Mouse (Mus musculus) CH12.LX (cell line): ENCODE results near the gene Sema7a. TPM values are rescaled to one million over a fixed set of nuclear protein-coding genes. Genes with fewer than 3 reads are reported as not detected.

ENCODE experiments used
- DNase-seq: peaks from one replicate; pipeline ENCODE4 v3.0.0-alpha.2; 2013; ENCODE audit errors: extremely low read depth
- H3K27ac ChIP-seq: 2 replicates; pipeline ENCODE4 v1.5.1; 2012; ENCODE audit warnings: low read depth, mild to moderate bottlenecking, control low read depth, moderate library complexity; ENCODE audit not compliant: insufficient read depth
- H3K27me3 ChIP-seq: replicated peaks from 2 replicates; pipeline ENCODE3; 2012; ENCODE audit warnings: inconsistent platforms
- H3K36me3 ChIP-seq, 2 experiments: replicated peaks in 1 of 2; 2 replicates each; pipeline versions ENCODE3 to v1.6.1; 2012; ENCODE audit warnings: inconsistent platforms in 1 of 2, low read length in 1 of 2, mild to moderate bottlenecking in 1 of 2, mixed read lengths in 1 of 2, moderate library complexity in 1 of 2; ENCODE audit not compliant: control insufficient read depth in 1 of 2, insufficient read depth in 1 of 2
- H3K4me1 ChIP-seq, 2 experiments: 2 replicates each; pipeline ENCODE4 v1.6.1; 2012; ENCODE audit warnings: inconsistent platforms in 1 of 2, moderate library complexity in 1 of 2; ENCODE audit not compliant: insufficient read depth in 2 of 2, control insufficient read depth in 1 of 2
- H3K4me2 ChIP-seq: 2 replicates; pipeline ENCODE4 v1.6.1; 2012; ENCODE audit warnings: low read depth, mild to moderate bottlenecking, control low read depth; ENCODE audit not compliant: poor library complexity, insufficient read depth, severe bottlenecking
- H3K4me3 ChIP-seq, 3 experiments: fragments of 150-350 bp in 1 of 3; sonication (generic) in 1 of 3; replicated peaks in 1 of 3; 2 replicates each; pipeline versions ENCODE3 to v1.5.1; 2011 to 2012; ENCODE audit warnings: low read depth in 2 of 3, low read length in 2 of 3, mild to moderate bottlenecking in 2 of 3, moderate library complexity in 2 of 3, control low read depth in 1 of 3, improper control_type of control experiment in 1 of 3, inconsistent platforms in 1 of 3, mixed read lengths in 1 of 3; ENCODE audit not compliant: poor library complexity in 1 of 3
- H3K79me2 ChIP-seq: replicated peaks from 2 replicates; pipeline ENCODE4 v1.6.1; 2012; ENCODE audit warnings: mild to moderate bottlenecking, moderate library complexity; ENCODE audit not compliant: control insufficient read depth, poor library complexity, insufficient read depth, severe bottlenecking; ENCODE audit errors: extremely low read depth
- H3K9ac ChIP-seq: 2 replicates; pipeline ENCODE4 v1.6.1; 2012; ENCODE audit warnings: low read depth, mild to moderate bottlenecking, control low read depth, moderate library complexity; ENCODE audit not compliant: insufficient read depth
- H3K9me3 ChIP-seq: replicated peaks from 2 replicates; pipeline ENCODE3; 2012; ENCODE audit warnings: low read length, inconsistent platforms, mixed read lengths
- CTCF ChIP-seq, 2 experiments: IDR thresholded peaks in 1 of 2; conservative IDR thresholded peaks in 1 of 2; 2 replicates each; pipeline ENCODE4 v1.5.1; 2011 to 2012; ENCODE audit warnings: low read depth in 2 of 2, low read length in 2 of 2, improper control_type of control experiment in 1 of 2, inconsistent platforms in 1 of 2, mild to moderate bottlenecking in 1 of 2, moderate library complexity in 1 of 2
- ELF1 ChIP-seq: IDR thresholded peaks from 2 replicates; pipeline ENCODE4 v1.6.1; 2014; ENCODE audit warnings: low read depth, mild to moderate bottlenecking, inconsistent platforms, low read length, improper control_type of control experiment
- ETS1 ChIP-seq: conservative IDR thresholded peaks from 2 replicates; pipeline ENCODE4 v1.6.1; 2012; ENCODE audit warnings: low read depth, mild to moderate bottlenecking, inconsistent platforms, low read length, improper control_type of control experiment, moderate library complexity
- HCFC1 ChIP-seq: IDR thresholded peaks from 2 replicates; pipeline ENCODE4 v1.6.1; 2012; ENCODE audit warnings: low read depth, mild to moderate bottlenecking, inconsistent platforms, low read length, improper control_type of control experiment
- IRF4 ChIP-seq: IDR thresholded peaks from 2 replicates; pipeline ENCODE4 v1.6.1; 2014; ENCODE audit warnings: low read depth, mild to moderate bottlenecking, inconsistent platforms, low read length, improper control_type of control experiment
- JUN ChIP-seq: IDR thresholded peaks from 2 replicates; pipeline ENCODE4 v1.6.1; 2011; ENCODE audit warnings: low read depth, mild to moderate bottlenecking, low read length, improper control_type of control experiment, moderate library complexity; ENCODE audit not compliant: insufficient read depth
- MAFK ChIP-seq: IDR thresholded peaks from 2 replicates; pipeline ENCODE4 v1.6.1; 2011; ENCODE audit warnings: low read length, improper control_type of control experiment; ENCODE audit not compliant: insufficient replicate concordance
- MEF2A ChIP-seq: IDR thresholded peaks from 2 replicates; pipeline ENCODE4 v1.6.1; 2014; ENCODE audit warnings: low read depth, mild to moderate bottlenecking, inconsistent platforms, low read length, improper control_type of control experiment, borderline replicate concordance
- MXI1 ChIP-seq: IDR thresholded peaks from 2 replicates; pipeline ENCODE4 v1.6.1; 2011; ENCODE audit warnings: mild to moderate bottlenecking, low read depth, low read length, improper control_type of control experiment
- NELFE ChIP-seq: IDR thresholded peaks from 2 replicates; pipeline ENCODE4 v1.6.1; 2011; ENCODE audit warnings: low read depth, low read length, improper control_type of control experiment
- NRF1 ChIP-seq: IDR thresholded peaks from 2 replicates; pipeline ENCODE4 v1.6.1; 2014; ENCODE audit warnings: low read depth, mild to moderate bottlenecking, inconsistent platforms, low read length, improper control_type of control experiment, moderate library complexity
- POLR2A ChIP-seq: IDR thresholded peaks from 2 replicates; pipeline ENCODE4 v1.6.1; 2011; ENCODE audit warnings: low read depth, mild to moderate bottlenecking, improper control_type of control experiment, low read length
- POLR2AphosphoS2 ChIP-seq: IDR thresholded peaks from 2 replicates; pipeline ENCODE4 v1.6.1; 2011; ENCODE audit warnings: low read depth, low read length, improper control_type of control experiment
- SIN3A ChIP-seq: IDR thresholded peaks from 2 replicates; pipeline ENCODE4 v1.6.1; 2012; ENCODE audit warnings: low read length, improper control_type of control experiment, inconsistent platforms
- UBTF ChIP-seq: IDR thresholded peaks from 2 replicates; pipeline ENCODE4 v1.6.1; 2012; ENCODE audit warnings: low read depth, mild to moderate bottlenecking, inconsistent platforms, low read length, improper control_type of control experiment, moderate library complexity
- USF1 ChIP-seq: IDR thresholded peaks from 2 replicates; pipeline ENCODE4 v1.6.1; 2014; ENCODE audit warnings: low read depth, mild to moderate bottlenecking, inconsistent platforms, low read length, improper control_type of control experiment
- ZKSCAN1 ChIP-seq: IDR thresholded peaks from 2 replicates; pipeline ENCODE4 v1.6.1; 2012; ENCODE audit warnings: low read depth, inconsistent platforms, low read length, improper control_type of control experiment, borderline replicate concordance
- ZMIZ1 ChIP-seq: IDR thresholded peaks from 2 replicates; pipeline ENCODE4 v1.6.1; 2012; ENCODE audit warnings: low read depth, mild to moderate bottlenecking, inconsistent platforms, low read length, improper control_type of control experiment
- dilution Hi-C: fragments of 300-500 bp; cut with MboI; formaldehyde crosslinking; loops from 2 replicates; pipeline ENCODE4 v1.14.3; 2020; ENCODE audit warnings: low sequenced_read_pairs; ENCODE audit not compliant: extremely low pct_unique_long_range_greater_than_20kb, extremely low pct_ligation_motif_present
- in situ Hi-C: fragments of 300-500 bp; cut with MboI; formaldehyde crosslinking; loops from 3 replicates; pipeline ENCODE4 v1.14.3; 2019; ENCODE audit warnings: low sequenced_read_pairs, low pct_ligation_motif_present, low pct_unique_long_range_greater_than_20kb, mixed read lengths
- polyA plus RNA-seq: library from polyadenylated mRNA; unstranded; fragments of >175 nt; gene quantifications from 2 replicates; pipeline ENCODE4 v1.2.1, GENCODE M21; 2012; ENCODE audit warnings: low read depth; ENCODE audit not compliant: insufficient read length
- total RNA-seq, 2 experiments: library from RNA; depleted of rRNA; stranded (reverse); fragments of 300-350 nt in 1 of 2; fragments of >200 nt in 1 of 2; gene quantifications; 2 replicates each; pipeline ENCODE4 v1.2.3; 2012 to 2014

Gene Sema7a
- total and polyA plus RNA-seq, 3 experiments = 88.6 to 181 (median 89.4) TPM

DNA sequence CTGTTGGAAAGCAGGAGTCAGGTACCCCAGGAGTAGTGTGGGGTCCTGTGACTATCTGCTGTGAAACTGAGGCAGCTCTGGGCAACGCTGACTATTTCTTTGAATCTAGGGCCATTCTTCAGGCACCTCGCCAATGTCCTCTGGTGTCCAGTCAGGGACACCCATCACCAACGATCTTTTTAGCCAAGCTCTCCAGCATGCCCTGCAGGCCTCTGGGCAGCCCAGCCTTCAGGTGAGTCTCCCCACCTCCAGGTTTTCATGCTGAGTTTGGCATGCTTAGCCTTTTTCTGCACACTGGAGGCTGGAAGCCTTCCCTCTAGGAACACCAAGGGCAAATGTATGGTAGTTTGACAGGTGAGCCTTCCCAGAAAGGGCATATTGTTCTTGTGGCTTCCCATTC is 16.9 kb upstream of the Sema7a start:
- TF ChIP-seq ETS1 = no peak
- no peak for TF ChIP-seq POLR2A
- no peak for TF ChIP-seq MAFK
- TF ChIP-seq HCFC1 = no peak
- no peak for TF ChIP-seq CTCF (conservative IDR thresholded peaks at IDR 0.05 in 1 of 2, IDR thresholded peaks at IDR 0.05 in 1 of 2; ENCODE audit: low read depth in 2 of 2, low read length in 2 of 2)
- no peak for TF ChIP-seq SIN3A
- no peak for TF ChIP-seq IRF4
- TF ChIP-seq NELFE = no peak
- TF ChIP-seq UBTF = no peak
- no peak for TF ChIP-seq POLR2AphosphoS2
- no peak for TF ChIP-seq ZMIZ1
- TF ChIP-seq ELF1 = no peak
- no peak for DNase-seq
- no peaks in the 10 kb centered on the region for H3K27me3 ChIP-seq
- H3K4me2 ChIP-seq = no peak overlapping the region
- H3K79me2 ChIP-seq = no peaks in the 10 kb centered on the region
- H3K9me3 ChIP-seq = no peaks in the 10 kb centered on the region
- dilution Hi-C loops = no loop called here
- in situ Hi-C loops = no loop called here
- peaks cover 76 to 92% of the 10 kb centered on the region in 2 experiments for H3K36me3 ChIP-seq
- H3K9ac ChIP-seq = no peak overlapping the region
- no peak overlapping the region for H3K27ac ChIP-seq
- peaks cover 4 to 13% of the 10 kb centered on the region in 2 experiments; a peak in 2 of 4 replicates for H3K4me1 ChIP-seq
- H3K4me3 ChIP-seq = no peak overlapping the region

- H3K9ac ChIP-seq = no peak overlapping the region
- H3K27me3 ChIP-seq = no peaks in the 10 kb centered on the region
- no peak overlapping the region for H3K4me2 ChIP-seq
- H3K27ac ChIP-seq = no peak overlapping the region
- H3K36me3 ChIP-seq = peaks cover 24 to 43% of the 10 kb centered on the region in 2 experiments
- H3K4me1 ChIP-seq = peaks cover 28 to 83% of the 10 kb centered on the region in 2 experiments
- dilution Hi-C loops = no loop called here
- no peak overlapping the region for H3K4me3 ChIP-seq
- TF ChIP-seq USF1 = no peak
- TF ChIP-seq JUN = no peak
- TF ChIP-seq MXI1 = no peak
- no peak for TF ChIP-seq ZKSCAN1
- TF ChIP-seq NRF1 = no peak
- no peak for TF ChIP-seq MEF2A
- no peak for TF ChIP-seq POLR2A
- no peak for DNase-seq
- no peaks in the 10 kb centered on the region for H3K9me3 ChIP-seq
- in situ Hi-C loops = no loop called here
- H3K79me2 ChIP-seq = no peaks in the 10 kb centered on the region; the same call in 1 of the 2 replicates
Measured at GRCm38 (mm10) chr9:57931166-57931767, 8.6 kb upstream of the Sema7a start.
